Mouse (Mus musculus) kidney, embryonic 14.5 days (tissue): ENCODE measurements around the gene Dscaml1. TPM values are rescaled to one million over a fixed set of nuclear protein-coding genes. Genes with fewer than 3 reads are reported as not detected.

Experiments used
- ATAC-seq: fragments of 200-750 bp; cut with Nextera tagmentation; 2 replicates; pipeline ENCODE4 v1.8.0; 2017; ENCODE audit warnings: moderate number of reproducible peaks, mild to moderate bottlenecking, moderate TSS enrichment, moderate library complexity; ENCODE audit not compliant: low FRiP score, low TSS enrichment
- H3K27ac ChIP-seq: fragments of 300-500 bp; sonication (generic); 2 replicates; pipeline ENCODE4 v1.5.1; 2014; ENCODE audit warnings: low read depth, mild to moderate bottlenecking, low read length, moderate library complexity, mixed read lengths
- H3K27me3 ChIP-seq: fragments of 300-500 bp; sonication (generic); 2 replicates; pipeline ENCODE4 v1.6.1; 2014; ENCODE audit warnings: mild to moderate bottlenecking, low read length; ENCODE audit not compliant: control insufficient read depth, insufficient read depth
- H3K36me3 ChIP-seq: fragments of 300-500 bp; sonication (generic); 2 replicates; pipeline ENCODE4 v1.6.1; 2014; ENCODE audit warnings: low read length, mixed read lengths; ENCODE audit not compliant: control insufficient read depth, insufficient read depth
- H3K4me1 ChIP-seq: fragments of 300-500 bp; sonication (generic); 2 replicates; pipeline ENCODE4 v1.6.1; 2014; ENCODE audit warnings: low read length, mixed read lengths; ENCODE audit not compliant: control insufficient read depth, insufficient read depth
- H3K4me2 ChIP-seq: fragments of 300-500 bp; sonication (generic); replicated peaks from 2 replicates; pipeline ENCODE4 v1.6.1; 2014; ENCODE audit warnings: low read depth, mild to moderate bottlenecking, low read length
- H3K4me3 ChIP-seq: fragments of 300-500 bp; sonication (generic); 2 replicates; pipeline ENCODE4 v1.5.1; 2014; ENCODE audit warnings: mild to moderate bottlenecking, low read length
- H3K9ac ChIP-seq: fragments of 300-500 bp; sonication (generic); 2 replicates; pipeline ENCODE4 v1.6.1; 2014; ENCODE audit warnings: low read depth, mild to moderate bottlenecking, low read length, moderate library complexity
- H3K9me3 ChIP-seq: fragments of 300-500 bp; sonication (generic); 2 replicates; pipeline ENCODE4 v1.6.1; 2016; ENCODE audit warnings: low read length; ENCODE audit not compliant: control insufficient read depth
- WGBS: fragments of 180-500 bp; shearing (Covaris S2); extraction: QIAGEN DNeasy Blood & Tissue Kit; methylation state at CpG from one replicate; pipeline ENCODE4 v1.1.7; 2014; 5-methylcytosine and 5-hydroxymethylcytosine counted together
- polyA plus RNA-seq: library from polyadenylated mRNA; unstranded; fragments of >200 nt; fragmentation: Nextera tagmentation; extraction: Ambion mirVana; gene quantifications from 2 replicates; pipeline ENCODE4 v1.2.1, GENCODE M21; 2014

The Dscaml1 gene
- polyA plus RNA-seq, 1 experiment from 2014 or later = 0.23 TPM

GRCm38 (mm10) chr9:45651078-45651809 is 224.8 kb downstream of the Dscaml1 start:
- WGBS = 63% methylated on average over 13 of the region's 13 CpGs
- no peaks in the 10 kb centered on the region for H3K27me3 ChIP-seq
- H3K4me1 ChIP-seq = no peaks in the 10 kb centered on the region; the same call in 1 of the 2 replicates
- H3K27ac ChIP-seq = no peak overlapping the region
- no peaks in the 10 kb centered on the region for H3K36me3 ChIP-seq
- H3K4me2 ChIP-seq = no peak overlapping the region
- H3K9me3 ChIP-seq = peaks cover 3% of the 10 kb centered on the region; the same call in 1 of the 2 replicates
- ATAC-seq = no peak
- no peak overlapping the region for H3K4me3 ChIP-seq
- H3K9ac ChIP-seq = no peak overlapping the region

GRCm38 (mm10) chr9:45651810-45652177 is 225.4 kb downstream of the Dscaml1 start:
- no peaks in the 10 kb centered on the region for H3K27me3 ChIP-seq
- no peak overlapping the region for H3K4me3 ChIP-seq
- no peak for ATAC-seq
- no peak overlapping the region for H3K9ac ChIP-seq
- peaks cover 2% of the 10 kb centered on the region; the same call in 1 of the 2 replicates for H3K9me3 ChIP-seq
- no peak overlapping the region for H3K27ac ChIP-seq
- WGBS = 70% methylated on average over 3 of the region's 3 CpGs
- H3K36me3 ChIP-seq = no peaks in the 10 kb centered on the region
- H3K4me2 ChIP-seq = no peak overlapping the region
- H3K4me1 ChIP-seq = no peaks in the 10 kb centered on the region; the same call in 1 of the 2 replicates

- H3K9me3 ChIP-seq = no peaks in the 10 kb centered on the region
- no peaks in the 10 kb centered on the region for H3K36me3 ChIP-seq
- no peaks in the 10 kb centered on the region for H3K4me1 ChIP-seq
- no peaks in the 10 kb centered on the region for H3K27me3 ChIP-seq
- no peak overlapping the region for H3K4me3 ChIP-seq
- H3K4me2 ChIP-seq = no peak overlapping the region
- no peak overlapping the region for H3K9ac ChIP-seq
- 20% methylated on average over 9 of the region's 9 CpGs for WGBS
- H3K27ac ChIP-seq = no peak overlapping the region
- ATAC-seq = no peak
Observed at GRCm38 (mm10) chr9:45657172-45658062, 231.0 kb downstream of the Dscaml1 start.

- no peak for ATAC-seq
Observed at GRCm38 (mm10) chr9:45660191-45660590, 233.8 kb downstream of the Dscaml1 start.

GRCm38 (mm10) chr9:45662471-45662870 is 236.0 kb downstream of the Dscaml1 start:
- WGBS = 79% methylated on average over 5 of the region's 5 CpGs
- Histone ChIP-seq H3K27me3 (no peaks in the 10 kb centered on the region), H3K27ac (no peak overlapping the region), H3K9me3 (no peaks in the 10 kb centered on the region), H3K9ac (no peak overlapping the region), H3K4me1 (0 out of 2 replicates have a peak, but pooled peaks cover 8% of the 10 kb centered on the region), H3K4me2 (no peak overlapping the region), H3K36me3 (no peaks in the 10 kb centered on the region), H3K4me3 (no peak overlapping the region)
- ATAC-seq = no peak

More at GRCm38 (mm10) chr9:45660191-45660590, 233.8 kb downstream of the Dscaml1 start:
- Histone ChIP-seq H3K27me3 (no peaks in the 10 kb centered on the region), H3K4me2 (no peak overlapping the region), H3K4me1 (0 out of 2 replicates have a peak, but pooled peaks cover 3% of the 10 kb centered on the region), H3K9me3 (no peaks in the 10 kb centered on the region), H3K9ac (no peak overlapping the region), H3K27ac (no peak overlapping the region), H3K4me3 (no peak overlapping the region), H3K36me3 (no peaks in the 10 kb centered on the region)
- 53% methylated on average over 3 of the region's 3 CpGs for WGBS

- H3K4me3 ChIP-seq = no peak overlapping the region
- H3K27me3 ChIP-seq = no peaks in the 10 kb centered on the region
- H3K36me3 ChIP-seq = no peaks in the 10 kb centered on the region
- no peak overlapping the region for H3K4me2 ChIP-seq
- no peak overlapping the region for H3K27ac ChIP-seq
- 69% methylated on average over 16 of the region's 16 CpGs for WGBS
- H3K9me3 ChIP-seq = no peaks in the 10 kb centered on the region
- 0 out of 2 replicates have a peak, but pooled peaks cover 8% of the 10 kb centered on the region for H3K4me1 ChIP-seq
- no peak overlapping the region for H3K9ac ChIP-seq
- ATAC-seq = no peak
Observed at GRCm38 (mm10) chr9:45663386-45664315, 237.2 kb downstream of the Dscaml1 start.

- Histone ChIP-seq H3K36me3 (no peaks in the 10 kb centered on the region), H3K27me3 (no peaks in the 10 kb centered on the region), H3K9me3 (no peaks in the 10 kb centered on the region), H3K4me3 (no peak overlapping the region), H3K4me1 (0 out of 2 replicates have a peak, but pooled peaks cover 8% of the 10 kb centered on the region), H3K27ac (no peak overlapping the region), H3K9ac (no peak overlapping the region), H3K4me2 (no peak overlapping the region)
- WGBS = 79% methylated on average over 6 of the region's 6 CpGs
- no peak for ATAC-seq
Observed at GRCm38 (mm10) chr9:45664326-45664725, 237.9 kb downstream of the Dscaml1 start.

- Histone ChIP-seq H3K4me3 (no peak overlapping the region), H3K4me1 (0 out of 2 replicates have a peak, but pooled peaks cover 8% of the 10 kb centered on the region), H3K9ac (no peak overlapping the region), H3K9me3 (no peaks in the 10 kb centered on the region), H3K36me3 (no peaks in the 10 kb centered on the region), H3K27ac (no peak overlapping the region), H3K4me2 (no peak overlapping the region; the same call in 1 of the 2 replicates), H3K27me3 (no peaks in the 10 kb centered on the region)
- ATAC-seq = peak; percentile 74
- 17% methylated on average over 15 of the region's 15 CpGs for WGBS
Observed at GRCm38 (mm10) chr9:45664871-45665394, 238.5 kb downstream of the Dscaml1 start.
